Mouse (Mus musculus): Measurements from ENCODE around the gene Arrdc1.

GRCm38 (mm10) chr2:24970386-24970785 lies 35.3 kb upstream of the Arrdc1 start:
- TF ChIP-seq GATA1 (IDR thresholded peaks at IDR 0.05; ENCODE audit: low read length): no peak
- no peak for TF ChIP-seq TAL1 (IDR thresholded peaks at IDR 0.05; ENCODE audit: low read length)

All from erythroblast, embryonic 14.5 days (primary cell).